Comparison of ENCODE assay signal across 19 mouse cellular contexts in genomic region chr6:88839135-88839970, GRCm38 (mm10). TPM values are rescaled to one million over a fixed set of nuclear protein-coding genes. Genes with fewer than 3 reads are reported as not detected.
DNase-seq lines count a peak whose midpoint lies in the region; ATAC-seq lines count a peak whose summit lies in the region.
"Had no signal": no experiment of that assay in that cellular context is flagged by ENCODE, and none has a peak within 500 bp of the region (broad histone marks: within the 10 kb centered on the region; RNA-seq: fewer than 3 reads in every experiment).

No protein-coding gene starts in this region.

- no peak overlapping the region for H3K27ac ChIP-seq in hindbrain, embryonic 13.5 days
- H3K27ac ChIP-seq in hindbrain, embryonic 16.5 days (ENCODE audit: low read depth, low read length) = no peak overlapping the region
- H3K27ac ChIP-seq: embryonic facial prominence, embryonic 15.5 days; forebrain, embryonic 12.5 days; limb, embryonic 15.5 days had no signal

- peaks cover 59% of the 10 kb centered on the region for H3K36me3 ChIP-seq in hindbrain, embryonic 13.5 days
- H3K36me3 ChIP-seq in hindbrain, embryonic 16.5 days (ENCODE audit: control insufficient read depth, insufficient read depth, low read length) = peaks cover 23% of the 10 kb centered on the region

- no peaks in the 10 kb centered on the region for H3K27me3 ChIP-seq in hindbrain, embryonic 13.5 days
- no peaks in the 10 kb centered on the region for H3K27me3 ChIP-seq in hindbrain, embryonic 16.5 days (replicated peaks; ENCODE audit: control insufficient read depth, insufficient read depth, low read length)
- H3K27me3 ChIP-seq: embryonic facial prominence, embryonic 15.5 days; limb, embryonic 15.5 days had no signal

- DNase-seq in ES-CJ7 (ENCODE audit: low read depth, low spot score) = peak; percentile 62
- peak; percentile 69 for DNase-seq in ZHBTc4 (ENCODE audit: low read depth, low spot score)
- peak; percentile 67 to 68 for DNase-seq in cerebellum, postnatal 36 days
- DNase-seq in kidney, adult 11 months = no peak
- DNase-seq in ovary, postnatal 36 days (ENCODE audit: low spot score) = no peak
- DNase-seq: adrenal gland, postnatal 25 days; embryo, embryonic 11 days; heart, postnatal 4 days; kidney, adult 9 months; kidney, postnatal 4 days; lung, postnatal 10 days; thymus, postnatal 25 days had no signal

- no peaks in the 10 kb centered on the region for H3K9me3 ChIP-seq in hindbrain, embryonic 13.5 days
- H3K9me3 ChIP-seq in hindbrain, embryonic 16.5 days (ENCODE audit: control insufficient read depth, low read length) = no peaks in the 10 kb centered on the region
- H3K9me3 ChIP-seq: embryonic facial prominence, embryonic 15.5 days; forebrain, embryonic 12.5 days; limb, embryonic 15.5 days had no signal

- no peak overlapping the region for H3K4me2 ChIP-seq in hindbrain, embryonic 13.5 days
- H3K4me2 ChIP-seq in hindbrain, embryonic 16.5 days (ENCODE audit: low read length) = no peak overlapping the region
- H3K4me2 ChIP-seq: embryonic facial prominence, embryonic 15.5 days; forebrain, embryonic 12.5 days; limb, embryonic 15.5 days; midbrain, embryonic 11.5 days had no signal

- H3K9ac ChIP-seq in hindbrain, embryonic 13.5 days = 0 out of 2 replicates have a peak overlapping the region, but pooled peaks have one; percentile 9
- H3K9ac ChIP-seq in hindbrain, embryonic 16.5 days (ENCODE audit: low read depth, low read length) = no peak overlapping the region; the same call in 1 of the 2 replicates
- H3K9ac ChIP-seq: embryonic facial prominence, embryonic 15.5 days; limb, embryonic 15.5 days had no signal

- peaks cover 37% of the 10 kb centered on the region for H3K4me1 ChIP-seq in hindbrain, embryonic 13.5 days (replicated peaks)
- peaks cover 20% of the 10 kb centered on the region for H3K4me1 ChIP-seq in hindbrain, embryonic 16.5 days (ENCODE audit: control insufficient read depth, insufficient read depth, low read depth, low read length)

- no peak for ATAC-seq in hindbrain, embryonic 13.5 days (ENCODE audit: low FRiP score)
- no peak for ATAC-seq in hindbrain, embryonic 16.5 days
- ATAC-seq: activated CD4-positive, CD25-positive, alpha-beta regulatory T cell, adult 4 months had no signal

- 84% methylated on average over 26 of the region's 26 CpGs for WGBS in hindbrain, embryonic 13.5 days
- WGBS in hindbrain, embryonic 16.5 days = 83% methylated on average over 26 of the region's 26 CpGs

- H3K4me3 ChIP-seq in hindbrain, embryonic 13.5 days = no peak overlapping the region
- H3K4me3 ChIP-seq in hindbrain, embryonic 16.5 days (ENCODE audit: low read length) = no peak overlapping the region
- H3K4me3 ChIP-seq: embryonic facial prominence, embryonic 15.5 days; forebrain, embryonic 12.5 days had no signal

RNA-seq across cellular contexts. Expression of gene Abtb1, which starts 2.4 kb away (rescaled TPM):
- polyA plus RNA-seq in hindbrain, embryonic 13.5 days (2015; fragmentation: Nextera tagmentation; extraction: Ambion mirVana) = 36.3 and 38.2 TPM in 2 replicates
- 37.7 and 39.4 TPM in 2 replicates for polyA plus RNA-seq in hindbrain, embryonic 16.5 days (2015; fragmentation: Nextera tagmentation; extraction: Ambion mirVana)

RNA-seq across cellular contexts. Expression of gene Podxl2, which starts 35.5 kb away (rescaled TPM):
- polyA plus RNA-seq in hindbrain, embryonic 13.5 days (2015; fragmentation: Nextera tagmentation; extraction: Ambion mirVana) = 546 and 595 TPM in 2 replicates
- 553 and 621 TPM in 2 replicates for polyA plus RNA-seq in hindbrain, embryonic 16.5 days (2015; fragmentation: Nextera tagmentation; extraction: Ambion mirVana)
- polyA plus RNA-seq: activated CD4-positive, CD25-positive, alpha-beta regulatory T cell, adult 4 months had no signal

RNA-seq across cellular contexts. Expression of gene Mcm2, which starts 59.2 kb away (rescaled TPM):
- 43.0 and 43.7 TPM in 2 replicates for polyA plus RNA-seq in hindbrain, embryonic 13.5 days (2015; fragmentation: Nextera tagmentation; extraction: Ambion mirVana)
- 27.3 and 35.0 TPM in 2 replicates for polyA plus RNA-seq in hindbrain, embryonic 16.5 days (2015; fragmentation: Nextera tagmentation; extraction: Ambion mirVana)

Comparison
In these comparisons a context has a peak if more than half of its experiments do, and no peak if none do; other contexts are left out.
1. DNase-seq: peak in ES-CJ7 (single experiment), ZHBTc4 (single experiment) and cerebellum, postnatal 36 days (2 of 2); none in kidney, adult 11 months (single experiment) and ovary, postnatal 36 days (single experiment).